23 mouse cellular contexts compared by ENCODE assay signal in the genomic region with DNA sequence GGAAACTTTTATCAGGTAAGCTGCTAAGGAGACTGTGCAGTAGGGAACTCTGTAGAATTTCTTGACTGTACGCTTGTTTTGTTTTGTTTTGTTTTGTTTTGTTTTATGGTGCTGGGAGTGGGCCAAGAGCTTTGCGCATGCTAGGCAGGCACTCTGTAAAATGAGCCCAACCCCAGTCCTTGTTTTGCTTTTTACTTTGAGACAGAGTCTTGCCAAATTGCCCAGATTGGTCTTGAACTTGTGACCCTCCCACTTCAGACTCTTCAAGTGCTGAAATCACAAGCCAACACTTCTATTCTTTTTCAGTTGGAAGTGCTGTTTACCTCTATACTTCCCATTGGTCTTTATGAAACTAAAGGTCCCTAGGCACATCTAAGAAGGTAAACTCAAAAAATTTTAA.
DNase-seq lines count a peak whose midpoint lies in the region; ATAC-seq and TF ChIP-seq lines count a peak whose summit lies in the region.
"Had no signal": no experiment of that assay in that cellular context is flagged by ENCODE, and none has a peak within 500 bp of the region (broad histone marks: within the 10 kb centered on the region; RNA-seq: fewer than 3 reads in every experiment).

No protein-coding gene starts in this region.

- peak; percentile 16 for DNase-seq in adrenal gland, postnatal 10 days
- no peak for DNase-seq in adrenal gland, postnatal 4 days (ENCODE audit: low spot score in 2 of 2)
- peak; percentile 44 to 64 for DNase-seq in lung, adult 18-20 months
- no peak for DNase-seq in lung, adult 2 months
- DNase-seq in lung, postnatal 0 days (ENCODE audit: low spot score), result peak; percentile 70
- peak; percentile 70 for DNase-seq in lung, postnatal 36 days
- no peak for DNase-seq in thymus, postnatal 25 days
- DNase-seq in midbrain, embryonic 11.5 days (ENCODE audit: low spot score, missing footprints), result no peak
- DNase-seq: adrenal gland, postnatal 25 days; B cell, adult 2 months; cerebellum, adult 11-12 months; cerebellum, adult 9-10 months; cerebellum, postnatal 25 days; gastrocnemius, postnatal 10 days; heart, adult 2 months; heart, postnatal 14 days had no signal

- TF ChIP-seq EP300 in lung, postnatal 0 days (IDR thresholded peaks at IDR 0.05), result peak; percentile 49

- 40% methylated on average over 2 of the region's 2 CpGs for WGBS in lung, adult 2 months
- 47% methylated on average over 2 of the region's 2 CpGs for WGBS in lung, postnatal 0 days
- 98% methylated on average over 2 of the region's 2 CpGs for WGBS in midbrain, embryonic 11.5 days

- H3K9me3 ChIP-seq in lung, postnatal 0 days (ENCODE audit: low read length), result no peaks in the 10 kb centered on the region
- no peaks in the 10 kb centered on the region for H3K9me3 ChIP-seq in midbrain, embryonic 11.5 days (ENCODE audit: control insufficient read depth, low read length)
- H3K9me3 ChIP-seq: embryonic facial prominence, embryonic 12.5 days; forebrain, embryonic 15.5 days; G1E; heart, embryonic 15.5 days; hindbrain, embryonic 13.5 days had no signal

- no peaks in the 10 kb centered on the region for H3K36me3 ChIP-seq in lung, postnatal 0 days (ENCODE audit: insufficient read depth, low read length)
- H3K36me3 ChIP-seq in midbrain, embryonic 11.5 days (ENCODE audit: control insufficient read depth, insufficient read depth, low read length), result no peaks in the 10 kb centered on the region
- H3K36me3 ChIP-seq: embryonic facial prominence, embryonic 12.5 days; forebrain, embryonic 15.5 days; heart, embryonic 15.5 days; hindbrain, embryonic 13.5 days had no signal

- no peaks in the 10 kb centered on the region for H3K27me3 ChIP-seq in lung, postnatal 0 days (replicated peaks; ENCODE audit: insufficient read depth, low read length)
- no peaks in the 10 kb centered on the region for H3K27me3 ChIP-seq in midbrain, embryonic 11.5 days (ENCODE audit: control insufficient read depth, insufficient read depth, low read length)
- H3K27me3 ChIP-seq: embryonic facial prominence, embryonic 12.5 days; forebrain, embryonic 15.5 days; heart, embryonic 15.5 days; hindbrain, embryonic 13.5 days had no signal

- peaks cover 6% of the 10 kb centered on the region for H3K4me1 ChIP-seq in lung, adult 2 months (ENCODE audit: control insufficient read depth, insufficient read depth, low read length)
- H3K4me1 ChIP-seq in lung, postnatal 0 days (ENCODE audit: insufficient read depth, low read depth, low read length), result no peaks in the 10 kb centered on the region
- H3K4me1 ChIP-seq in midbrain, embryonic 11.5 days (ENCODE audit: control insufficient read depth, insufficient read depth, low read length), result no peaks in the 10 kb centered on the region
- H3K4me1 ChIP-seq: embryonic facial prominence, embryonic 12.5 days; heart, embryonic 15.5 days had no signal

- H3K4me2 ChIP-seq in lung, postnatal 0 days (replicated peaks; ENCODE audit: low read depth, low read length), result no peak overlapping the region
- H3K4me2 ChIP-seq in midbrain, embryonic 11.5 days, result no peak overlapping the region
- H3K4me2 ChIP-seq: embryonic facial prominence, embryonic 12.5 days; forebrain, embryonic 15.5 days; heart, embryonic 11.5 days; heart, embryonic 15.5 days; hindbrain, embryonic 13.5 days had no signal

- no peak for TF ChIP-seq POLR2A in lung, adult 2 months (IDR thresholded peaks at IDR 0.05; ENCODE audit: borderline replicate concordance, extremely low read depth, low read depth, low read length)

- no peak overlapping the region for H3K4me3 ChIP-seq in lung, adult 2 months (replicated peaks; ENCODE audit: extremely low read depth, low read depth, low read length)
- H3K4me3 ChIP-seq in lung, postnatal 0 days (ENCODE audit: low read depth, low read length), result no peak overlapping the region
- no peak overlapping the region for H3K4me3 ChIP-seq in midbrain, embryonic 11.5 days (ENCODE audit: low read depth, low read length)
- H3K4me3 ChIP-seq: embryonic facial prominence, embryonic 12.5 days; forebrain, embryonic 15.5 days; heart, adult 2 months; heart, embryonic 15.5 days; hindbrain, embryonic 13.5 days had no signal

- no peak overlapping the region for H3K9ac ChIP-seq in lung, postnatal 0 days (replicated peaks; ENCODE audit: low read depth)
- H3K9ac ChIP-seq in midbrain, embryonic 11.5 days (ENCODE audit: low read length), result no peak overlapping the region
- H3K9ac ChIP-seq: embryonic facial prominence, embryonic 12.5 days; forebrain, embryonic 15.5 days; heart, embryonic 15.5 days; hindbrain, embryonic 13.5 days had no signal

- no peak for TF ChIP-seq CTCF in lung, adult 2 months (IDR thresholded peaks at IDR 0.05; ENCODE audit: insufficient read depth, low read length)
- TF ChIP-seq CTCF in lung, postnatal 0 days (IDR thresholded peaks at IDR 0.05), result no peak

- peak; percentile 68 for ATAC-seq in lung, postnatal 0 days
- no peak for ATAC-seq in midbrain, embryonic 11.5 days (ENCODE audit: low FRiP score)
- ATAC-seq: CD4-positive, CD25-positive, alpha-beta regulatory T cell, adult 4 months; forebrain, embryonic 15.5 days had no signal

- H3K27ac ChIP-seq in lung, postnatal 0 days (ENCODE audit: low read length), result no peak overlapping the region
- no peak overlapping the region for H3K27ac ChIP-seq in midbrain, embryonic 11.5 days (ENCODE audit: low read depth, low read length)
- H3K27ac ChIP-seq: embryonic facial prominence, embryonic 12.5 days; forebrain, embryonic 15.5 days; heart, adult 2 months; heart, embryonic 15.5 days; hindbrain, embryonic 13.5 days had no signal

Comparison
In these comparisons a context has a peak if more than half of its experiments do, and no peak if none do; other contexts are left out.
1. DNase-seq: peak in adrenal gland, postnatal 10 days (single experiment), lung, adult 18-20 months (2 of 2), lung, postnatal 0 days (single experiment) and lung, postnatal 36 days (single experiment); none in adrenal gland, postnatal 4 days (0 of 2), lung, adult 2 months (single experiment), thymus, postnatal 25 days (single experiment) and midbrain, embryonic 11.5 days (single experiment).